Mouse (Mus musculus) G1E (cell line): ENCODE data around the gene Caml. TPM values are rescaled to one million over a fixed set of nuclear protein-coding genes. Genes with fewer than 3 reads are reported as not detected.
A peak's percentile ranks its signal among the peaks of the same experiment; 100 is the strongest.
"Not testable (repeated sequence)": the region's sequence is repeated elsewhere in the genome, so short reads cannot be mapped to it uniquely, and the experiment has no call there.

Experiments used
- ATAC-seq: 2 replicates; pipeline ENCODE4 v1.8.0; 2016; ENCODE audit warnings: mild to moderate bottlenecking; ENCODE audit not compliant: insufficient number of reproducible peaks, poor library complexity, low FRiP score, severe bottlenecking; ENCODE audit errors: extremely low read depth
- DNase-seq: peaks from one replicate; pipeline ENCODE4 v3.0.0; 2012; ENCODE audit warnings: low spot score
- H3K27me3 ChIP-seq: 2 replicates; pipeline ENCODE4 v1.6.1; 2012; ENCODE audit warnings: mild to moderate bottlenecking, low read length, inconsistent platforms; ENCODE audit not compliant: insufficient read depth
- H3K36me3 ChIP-seq: replicated peaks from 2 replicates; pipeline ENCODE3; 2012; ENCODE audit warnings: mild to moderate bottlenecking, inconsistent platforms
- H3K4me1 ChIP-seq: 2 replicates; pipeline ENCODE4 v1.6.1; 2012; ENCODE audit warnings: low read depth, low read length, inconsistent platforms, mixed read lengths; ENCODE audit not compliant: insufficient read depth
- H3K4me3 ChIP-seq: 2 replicates; pipeline ENCODE4 v1.5.1; 2012; ENCODE audit warnings: low read depth, mild to moderate bottlenecking, inconsistent platforms, low read length, moderate library complexity, mixed read lengths
- H3K9me3 ChIP-seq: replicated peaks from 2 replicates; pipeline ENCODE4 v1.6.1; 2012; ENCODE audit warnings: inconsistent platforms
- CTCF ChIP-seq: IDR thresholded peaks from 2 replicates; pipeline ENCODE4 v1.5.1; 2012; ENCODE audit warnings: low read depth, low read length, inconsistent platforms, mixed read lengths
- GATA1 ChIP-seq: IDR thresholded peaks from 2 replicates; pipeline ENCODE4 v1.6.1; 2012; ENCODE audit warnings: borderline replicate concordance, low read length, inconsistent platforms, mixed read lengths
- GATA2 ChIP-seq: IDR thresholded peaks from 2 replicates; pipeline ENCODE4 v1.6.1; 2012; ENCODE audit warnings: low read depth, low read length, inconsistent platforms, borderline replicate concordance
- POLR2AphosphoS5 ChIP-seq: IDR thresholded peaks from 2 replicates; pipeline ENCODE4 v1.6.1; 2012; ENCODE audit warnings: low read depth, low read length, inconsistent platforms; ENCODE audit not compliant: insufficient replicate concordance
- TAL1 ChIP-seq: conservative IDR thresholded peaks from 2 replicates; pipeline ENCODE4 v1.6.1; 2012; ENCODE audit warnings: low read depth, low read length, inconsistent platforms, mixed read lengths
- polyA plus RNA-seq: library from polyadenylated mRNA; stranded (reverse); fragments of >175 nt; gene quantifications from 2 replicates; pipeline ENCODE4 v1.2.3, GENCODE M21; 2012
- total RNA-seq, 2 experiments: library from RNA; stranded (forward) in 1 of 2; stranded (reverse) in 1 of 2; fragments of 200-1000 nt in 1 of 2; fragments of >200 nt in 1 of 2; fragmentation: Nextera tagmentation in 1 of 2; gene quantifications; 2 replicates each; pipeline ENCODE4 v1.2.3; 2014 to 2017

The Caml gene
- total and polyA plus RNA-seq, 3 experiments: 24.5 to 37.2 (median 27.4) TPM

GRCm38 (mm10) chr13:55611996-55612395 is 10.8 kb upstream of the Caml start:
- H3K4me1 ChIP-seq: peaks cover 6% of the 10 kb centered on the region
- DNase-seq (no peak), ATAC-seq (no peak)
- TF ChIP-seq GATA1: no peak
- no peak overlapping the region for H3K4me3 ChIP-seq
- no peaks in the 10 kb centered on the region for H3K27me3 ChIP-seq
- peaks cover 74% of the 10 kb centered on the region for H3K36me3 ChIP-seq
- no peaks in the 10 kb centered on the region for H3K9me3 ChIP-seq

- Histone ChIP-seq H3K9me3 (no peaks in the 10 kb centered on the region), H3K4me1 (no peaks in the 10 kb centered on the region), H3K36me3 (peaks cover 59% of the 10 kb centered on the region), H3K4me3 (no peak overlapping the region), H3K27me3 (no peaks in the 10 kb centered on the region)
- TF ChIP-seq CTCF: no peak
- no peak for TF ChIP-seq POLR2AphosphoS5
- no peak for TF ChIP-seq GATA2
- no peak for TF ChIP-seq GATA1
- no peak for TF ChIP-seq TAL1
- DNase-seq (no peak), ATAC-seq (no peak)
Observed at GRCm38 (mm10) chr13:55613471-55613870, 9.3 kb upstream of the Caml start.

DNA sequence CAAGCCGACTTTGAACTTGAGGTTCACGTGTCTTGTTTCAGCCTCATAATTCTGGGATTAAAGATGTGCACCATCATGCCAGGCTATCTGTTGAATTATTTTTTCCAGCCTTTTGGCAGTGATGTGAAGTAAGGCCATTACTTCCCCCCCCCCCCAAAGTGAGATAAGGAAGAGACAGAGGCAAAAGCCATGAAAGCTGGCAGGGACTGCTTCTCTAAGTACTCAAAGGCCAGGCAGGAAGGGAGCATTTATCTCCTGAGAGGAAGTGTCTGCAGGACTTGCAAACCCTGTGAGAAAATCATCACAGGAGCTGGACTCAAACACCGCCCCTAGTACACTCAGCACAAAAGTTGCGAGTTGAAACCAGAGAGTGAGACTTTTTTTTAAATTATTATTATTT is 3.5 kb upstream of the Caml start:
- Histone ChIP-seq H3K4me3 (no peak overlapping the region), H3K4me1 (peaks cover 17% of the 10 kb centered on the region), H3K36me3 (peaks cover 8% of the 10 kb centered on the region), H3K27me3 (no peaks in the 10 kb centered on the region), H3K9me3 (no peaks in the 10 kb centered on the region)
- ATAC-seq (no peak), DNase-seq (no peak)
- no peak for TF ChIP-seq GATA2
- TF ChIP-seq CTCF: no peak
- TF ChIP-seq GATA1: no peak
- no peak for TF ChIP-seq TAL1
- no peak for TF ChIP-seq POLR2AphosphoS5

DNA sequence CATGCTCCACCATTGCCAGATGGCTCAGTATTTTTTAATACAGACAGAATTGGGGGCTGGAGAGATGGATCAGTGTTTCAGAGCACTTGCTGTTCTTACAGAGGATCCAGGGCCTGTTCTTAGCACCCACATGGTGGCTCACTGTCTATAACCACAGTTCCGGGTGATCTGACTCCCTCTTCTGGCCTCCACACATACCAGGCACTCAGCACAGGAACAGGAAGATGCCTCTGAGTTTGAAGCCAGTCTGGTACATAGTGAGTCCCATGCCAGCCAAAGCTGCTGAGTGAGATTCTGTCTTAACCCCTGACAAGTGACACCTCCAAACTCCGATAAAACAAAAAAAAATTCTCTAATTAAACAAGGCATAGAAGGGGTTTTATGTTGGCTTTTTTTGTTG is 2.5 kb upstream of the Caml start:
- H3K4me1 ChIP-seq: peaks cover 23% of the 10 kb centered on the region
- ATAC-seq (no peak), DNase-seq (no peak)
- H3K27me3 ChIP-seq: no peaks in the 10 kb centered on the region
- no peak overlapping the region for H3K4me3 ChIP-seq
- H3K36me3 ChIP-seq: peaks cover 9% of the 10 kb centered on the region
- TF ChIP-seq POLR2AphosphoS5 (no peak), CTCF (no peak), TAL1 (no peak), GATA2 (no peak), GATA1 (no peak)
- H3K9me3 ChIP-seq: no peaks in the 10 kb centered on the region

GRCm38 (mm10) chr13:55622156-55622648 is 603 bp upstream of the Caml start:
- DNase-seq, H3K27me3 ChIP-seq, ATAC-seq, H3K9me3 ChIP-seq: not testable (repeated sequence)
- H3K4me1 ChIP-seq: peaks cover 23% of the 10 kb centered on the region
- H3K4me3 ChIP-seq: peak overlapping the region; percentile 92
- peaks cover 25% of the 10 kb centered on the region for H3K36me3 ChIP-seq

GRCm38 (mm10) chr13:55634639-55635127 is 11.9 kb downstream of the Caml start, which contains the start of gene Ddx46:
TSS of gene Ddx46 (plus strand) at chr13:55635027.
- Histone ChIP-seq H3K27me3 (no peaks in the 10 kb centered on the region), H3K4me3 (peak within 1 kb of the TSS; percentile 100), H3K36me3 (peaks cover 66% of the 10 kb centered on the region), H3K4me1 (peaks cover 34% of the 10 kb centered on the region), H3K9me3 (no peaks in the 10 kb centered on the region)
- TF ChIP-seq TAL1: no peak
- no peak for TF ChIP-seq POLR2AphosphoS5
- peak; percentile 60; the same call in 1 of the 2 replicates for TF ChIP-seq CTCF
- no peak for TF ChIP-seq GATA1
- ATAC-seq: peak; percentile 81
- DNase-seq: peak; percentile 73

GRCm38 (mm10) chr13:55635146-55635571 is 12.4 kb downstream of the Caml start:
- Histone ChIP-seq H3K36me3 (peaks cover 67% of the 10 kb centered on the region), H3K9me3 (no peaks in the 10 kb centered on the region), H3K4me1 (peaks cover 34% of the 10 kb centered on the region), H3K4me3 (peak overlapping the region; percentile 100), H3K27me3 (no peaks in the 10 kb centered on the region)
- no peak for TF ChIP-seq POLR2AphosphoS5
- no peak for TF ChIP-seq CTCF
- TF ChIP-seq GATA1: no peak
- TF ChIP-seq GATA2: no peak
- TF ChIP-seq TAL1: no peak
- DNase-seq (peak; percentile 26), ATAC-seq (no peak)
